Mouse (Mus musculus) cerebellum, adult 11-12 months (tissue): Measurements from ENCODE around the gene Mdn1.

Source experiments
- DNase-seq: peaks from one replicate; pipeline ENCODE4 v3.0.0; 2022

Mdn1 gene

GRCm38 (mm10) chr4:32656918-32657662, at the start of gene Mdn1:
TSS of gene Mdn1 (plus strand) at chr4:32657119.
- peak; percentile 92 for DNase-seq

GRCm38 (mm10) chr4:32615034-32615881, 41.7 kb upstream of the Mdn1 start, which contains the start of gene Casp8ap2:
TSS of gene Casp8ap2 (plus strand) at chr4:32615451.
- peak; percentile 100 for DNase-seq

DNA sequence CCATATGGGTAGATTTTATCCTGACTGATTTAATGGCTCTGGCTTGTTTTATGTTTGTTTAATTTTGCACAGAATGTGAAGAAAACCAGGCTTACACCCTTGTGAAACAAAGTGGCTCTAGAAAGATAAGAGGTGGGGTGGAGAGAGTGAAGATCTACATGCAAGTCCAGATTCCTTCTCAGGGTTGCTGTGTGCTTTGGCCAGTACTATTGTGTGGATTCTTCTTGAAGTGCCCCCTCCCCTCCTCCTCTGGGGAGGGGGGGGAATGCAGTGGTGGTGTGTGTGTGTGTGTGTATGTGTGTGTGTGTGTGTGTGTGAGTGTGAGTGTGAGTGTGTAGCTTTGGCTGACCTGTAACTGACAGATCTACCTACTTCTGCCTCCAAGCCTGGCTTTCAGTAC, 35.3 kb upstream of the Mdn1 start:
- no peak for DNase-seq

DNA sequence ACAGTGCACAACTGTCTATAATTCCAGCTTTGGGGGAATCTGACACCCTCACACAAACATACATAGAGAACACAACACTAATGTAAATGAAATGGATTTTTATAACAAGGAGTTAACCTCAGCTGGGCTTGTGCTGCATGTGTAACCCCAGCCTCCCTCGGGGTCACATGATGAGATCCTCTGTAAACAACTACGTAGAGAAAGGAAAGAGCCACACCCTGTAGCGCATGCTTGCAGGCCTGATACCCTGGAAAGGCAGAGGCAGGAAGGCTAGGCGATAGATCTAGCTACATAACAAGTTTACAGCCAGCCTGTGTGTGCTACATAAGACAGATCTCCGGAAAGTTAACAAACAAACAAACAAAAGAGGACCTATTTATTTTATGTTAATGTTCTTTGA, 5.2 kb upstream of the Mdn1 start:
- no peak for DNase-seq

GRCm38 (mm10) chr4:32656146-32656904, 594 bp upstream of the Mdn1 start:
- DNase-seq: peak; percentile 8

GRCm38 (mm10) chr4:32665843-32666242, 8.9 kb downstream of the Mdn1 start:
- DNase-seq: no peak

DNA sequence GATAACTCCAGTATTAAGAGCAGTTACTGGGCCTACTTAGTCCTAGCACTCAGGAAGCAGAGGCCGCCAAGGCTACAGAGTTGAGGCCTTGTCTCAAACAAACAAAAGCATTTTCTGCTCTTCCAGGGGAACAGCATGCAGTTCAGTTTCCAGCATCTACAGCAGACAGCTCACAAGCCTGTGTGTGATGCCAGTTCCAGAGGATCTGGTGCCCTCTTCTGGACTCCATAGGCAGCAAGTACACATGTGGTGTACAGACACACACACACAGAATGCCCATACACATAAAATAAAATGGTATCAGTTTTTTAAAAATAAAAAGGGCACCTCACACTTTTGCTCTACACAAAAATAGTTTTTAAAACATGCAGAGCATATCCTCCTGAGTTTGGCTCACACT, 11.4 kb downstream of the Mdn1 start:
- no peak for DNase-seq

DNA sequence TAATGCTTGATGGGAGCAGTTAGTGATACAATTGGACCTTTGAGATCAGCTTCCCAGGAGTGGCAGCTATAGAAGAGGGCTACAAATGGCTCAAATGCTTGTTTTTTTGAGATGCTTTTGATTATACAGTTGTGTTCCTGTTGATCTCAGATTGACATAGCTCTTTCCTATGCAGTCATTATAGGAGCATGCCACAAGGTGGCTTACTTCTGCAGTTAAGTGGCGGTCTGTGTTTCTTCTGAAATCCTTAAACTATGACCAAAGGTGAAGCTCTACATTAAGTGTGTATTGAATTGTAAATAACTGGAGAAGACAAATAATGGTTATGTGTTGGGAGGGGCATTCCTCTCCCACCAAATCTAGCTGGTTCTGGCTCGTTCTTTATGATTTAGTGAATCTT, 12.9 kb downstream of the Mdn1 start:
- DNase-seq: no peak

- no peak for DNase-seq
These were observed 17.1 kb downstream of the Mdn1 start for GRCm38 (mm10) chr4:32674025-32674424.

DNA sequence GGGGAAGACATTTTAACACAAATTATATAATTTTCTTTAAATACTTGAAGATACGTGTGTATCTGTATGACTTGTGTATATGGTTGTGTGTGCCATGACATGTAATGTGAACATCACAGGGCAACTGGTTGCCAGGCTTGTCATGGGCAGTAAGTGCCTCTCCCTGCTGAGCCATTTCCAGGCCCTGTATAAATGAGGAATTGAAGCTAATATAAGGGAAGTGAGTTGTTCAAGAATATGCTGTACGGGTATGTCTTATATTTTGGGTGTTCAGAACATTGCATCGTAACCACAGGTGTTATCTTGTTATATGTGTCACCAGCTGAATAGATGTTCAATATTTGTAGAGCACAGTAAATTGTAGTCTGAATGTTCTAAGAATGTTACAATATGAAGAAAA, 20.6 kb downstream of the Mdn1 start:
- no peak for DNase-seq

- DNase-seq: no peak
These were observed 23.9 kb downstream of the Mdn1 start for GRCm38 (mm10) chr4:32680843-32681242.

DNA sequence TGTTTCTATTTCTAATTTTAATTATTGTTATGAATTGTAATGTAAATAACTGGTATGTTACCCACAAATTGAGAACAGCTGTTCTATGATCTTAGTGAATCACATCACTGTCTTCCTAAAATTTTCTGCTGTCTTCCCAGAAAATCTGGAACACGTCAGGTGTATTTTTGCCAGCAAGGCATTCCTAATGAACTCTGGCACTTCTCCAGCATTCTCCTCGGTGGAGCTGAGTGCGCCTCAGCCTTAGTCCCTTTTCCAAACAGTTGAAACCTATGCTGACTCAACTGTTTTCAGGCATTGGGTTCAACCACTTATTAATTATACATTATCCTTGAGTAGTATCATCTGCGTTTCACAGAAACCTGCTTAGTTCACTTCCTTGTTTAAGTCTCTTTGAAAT, 25.6 kb downstream of the Mdn1 start:
- no peak for DNase-seq

- DNase-seq: no peak
These were observed 26.2 kb downstream of the Mdn1 start for GRCm38 (mm10) chr4:32683061-32683582.

DNA sequence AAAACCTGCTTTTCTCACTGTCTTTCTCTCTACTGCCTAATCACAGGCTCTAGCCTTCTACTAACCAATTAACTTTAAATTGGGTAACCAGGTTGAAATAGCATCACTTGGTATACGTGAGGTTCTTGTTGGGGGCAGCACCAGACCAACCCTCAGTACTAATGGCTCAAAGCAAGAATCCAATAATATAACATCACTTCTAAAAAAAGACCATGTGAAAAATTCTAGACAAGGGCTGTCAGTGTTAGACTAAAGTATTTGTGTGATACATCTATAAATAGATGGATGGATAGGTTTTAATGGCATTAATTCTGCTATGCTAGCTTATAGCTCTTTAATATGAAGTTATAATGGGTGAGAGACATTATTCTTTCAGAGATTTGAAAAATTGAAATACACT, 60.8 kb downstream of the Mdn1 start:
- DNase-seq: no peak

- no peak for DNase-seq
These were observed 88.5 kb downstream of the Mdn1 start for GRCm38 (mm10) chr4:32745394-32745793.

GRCm38 (mm10) chr4:32748396-32748795, 91.5 kb downstream of the Mdn1 start:
- DNase-seq: no peak

DNA sequence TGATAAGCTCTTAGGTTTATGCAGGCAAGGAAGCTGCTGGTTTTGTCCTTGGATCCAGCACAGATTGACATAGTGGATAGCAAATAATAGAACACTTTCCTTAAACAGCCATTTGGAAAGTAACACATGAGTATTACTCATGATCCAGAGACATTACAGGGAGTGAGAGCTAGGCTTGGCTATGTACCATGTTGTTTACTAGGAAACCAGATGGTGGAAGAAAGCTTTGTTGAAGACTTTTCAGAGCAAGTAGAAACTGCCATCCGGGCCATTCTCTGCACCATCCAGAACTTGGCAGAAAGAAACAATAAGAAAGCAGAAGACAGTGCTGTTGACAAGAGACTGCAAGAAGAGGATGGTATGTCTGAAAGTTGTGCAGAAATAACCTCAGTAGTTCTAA, 93.8 kb downstream of the Mdn1 start:
- no peak for DNase-seq

DNA sequence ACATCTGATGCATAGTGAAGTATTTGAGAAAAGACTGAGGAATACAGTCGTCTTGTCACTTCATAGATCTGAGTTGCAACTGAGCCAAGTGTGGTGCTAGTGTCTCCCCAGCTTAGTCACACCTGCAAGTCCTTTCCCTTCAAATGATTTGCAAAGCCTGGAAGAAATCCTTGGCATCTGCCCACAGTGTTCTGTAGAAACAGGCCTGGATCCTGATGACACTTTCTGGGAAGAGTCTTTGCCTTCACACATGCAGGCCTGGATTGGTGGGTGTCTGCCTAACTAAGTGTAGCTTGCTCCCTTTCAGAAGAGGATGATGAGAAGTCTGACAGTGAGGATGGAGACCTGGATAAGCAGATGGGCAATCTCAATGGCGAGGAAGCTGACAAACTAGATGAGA, 100.5 kb downstream of the Mdn1 start:
- no peak for DNase-seq

DNA sequence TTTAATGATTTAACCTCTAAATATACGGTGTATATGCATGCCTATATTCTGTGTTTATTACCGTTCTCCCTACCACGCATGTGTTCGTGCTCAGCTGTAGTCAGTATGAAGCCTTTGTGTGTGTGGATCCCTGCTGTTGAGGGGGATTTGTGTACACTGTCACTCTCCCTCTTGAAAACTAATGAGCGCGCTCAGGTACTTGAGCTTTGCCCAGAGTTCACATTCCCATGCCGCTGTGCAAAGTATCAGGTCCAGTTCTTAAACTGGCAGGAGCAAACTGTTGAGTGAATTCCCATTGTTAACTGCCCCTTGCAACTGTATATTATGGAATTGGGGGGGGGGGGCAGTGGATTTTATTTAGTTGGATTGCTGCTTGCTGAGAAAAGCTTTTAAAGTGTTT, 110.6 kb downstream of the Mdn1 start:
- DNase-seq: no peak

- no peak for DNase-seq
These were observed 111.1 kb downstream of the Mdn1 start for GRCm38 (mm10) chr4:32768046-32768445.

- DNase-seq: no peak
These were observed 113.4 kb downstream of the Mdn1 start for GRCm38 (mm10) chr4:32770284-32770810.

DNA sequence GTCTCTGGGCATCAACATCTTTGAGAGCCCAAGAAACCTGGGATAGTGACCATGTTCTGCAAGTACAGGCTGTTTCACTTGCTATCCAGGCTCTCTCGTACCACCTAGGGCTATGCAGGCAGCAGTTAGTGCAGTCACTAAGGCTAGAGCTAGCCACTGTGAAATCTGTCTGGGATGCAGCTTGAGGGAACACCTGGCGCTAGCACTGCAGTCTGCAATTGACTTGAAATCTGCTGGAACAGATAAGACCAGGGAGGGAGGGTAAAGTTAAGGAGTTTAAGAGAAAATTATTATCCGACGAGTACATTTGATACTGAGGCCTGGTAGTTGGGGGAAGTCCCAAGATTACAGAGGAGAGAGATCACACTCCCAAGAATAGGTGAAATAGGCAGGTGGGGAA, 123.1 kb downstream of the Mdn1 start:
- no peak for DNase-seq

- DNase-seq: no peak
These were observed 130.2 kb downstream of the Mdn1 start for GRCm38 (mm10) chr4:32787110-32787509.
